Mouse (Mus musculus) ES-Bruce4 (cell line): Measurements from ENCODE around the gene C8b.

ENCODE experiments used
- CTCF ChIP-seq: IDR thresholded peaks from one replicate; pipeline ENCODE4 v1.8.1; 2011; ENCODE audit warnings: low read depth, low read length
- POLR2A ChIP-seq: IDR thresholded peaks from one replicate; pipeline ENCODE4 v1.8.1; 2011; ENCODE audit warnings: low read length; ENCODE audit not compliant: insufficient read depth

GRCm38 (mm10) chr4:104823597-104824101 lies 57.5 kb downstream of the C8b start:
- TF ChIP-seq POLR2A (no peak), CTCF (no peak)
